Mouse (Mus musculus) C2C12 (cell line): ENCODE measurements around the gene Ror1. TPM values are rescaled to one million over a fixed set of nuclear protein-coding genes. Genes with fewer than 3 reads are reported as not detected.

ENCODE experiments used
- H3K27me3 ChIP-seq: one replicate; pipeline ENCODE4 v1.6.1; 2011; ENCODE audit not compliant: control insufficient read depth, insufficient read depth, insufficient read length
- H3K36me3 ChIP-seq: one replicate; pipeline ENCODE4 v1.6.1; 2011; ENCODE audit not compliant: control insufficient read depth, insufficient read depth
- H3K4me3 ChIP-seq: one replicate; pipeline ENCODE4 v1.5.1; 2011; ENCODE audit warnings: mild to moderate bottlenecking, control low read depth; ENCODE audit not compliant: poor library complexity, insufficient read depth, severe bottlenecking
- H3K79me2 ChIP-seq: one replicate; pipeline ENCODE4 v1.6.1; 2011; ENCODE audit not compliant: control insufficient read depth, insufficient read depth
- H3K79me3 ChIP-seq: one replicate; pipeline ENCODE4 v1.6.1; 2011; ENCODE audit warnings: low read depth, control low read depth
- H3ac ChIP-seq: one replicate; pipeline ENCODE3; 2011; ENCODE audit warnings: low read depth; ENCODE audit not compliant: control insufficient read depth, insufficient read length
- CEBPB ChIP-seq: IDR thresholded peaks from one replicate; pipeline ENCODE4 v1.6.1; 2011; ENCODE audit warnings: low read depth, mild to moderate bottlenecking, control low read depth, moderate library complexity
- CTCF ChIP-seq: IDR thresholded peaks from one replicate; pipeline ENCODE4 v1.5.1; 2011; ENCODE audit not compliant: control insufficient read depth, insufficient read depth, insufficient read length
- FOSL1 ChIP-seq: IDR thresholded peaks from one replicate; pipeline ENCODE4 v1.8.0; 2011; ENCODE audit warnings: mild to moderate bottlenecking, low read length; ENCODE audit not compliant: poor library complexity, insufficient read depth, severe bottlenecking
- MAX ChIP-seq: IDR thresholded peaks from one replicate; pipeline ENCODE4 v1.6.1; 2011; ENCODE audit warnings: mild to moderate bottlenecking, control low read depth
- MYOD1 ChIP-seq: IDR thresholded peaks from one replicate; pipeline ENCODE4 v1.6.1; 2011; ENCODE audit warnings: low read depth; ENCODE audit not compliant: control insufficient read depth, insufficient read length
- MYOG ChIP-seq: IDR thresholded peaks from one replicate; pipeline ENCODE4 v1.6.1; 2011; ENCODE audit not compliant: control insufficient read depth, insufficient read length; ENCODE audit errors: extremely low read depth
- USF1 ChIP-seq: IDR thresholded peaks from one replicate; pipeline ENCODE4 v1.6.1; 2011; ENCODE audit warnings: low read depth, mild to moderate bottlenecking, control low read depth, moderate library complexity
- polyA plus RNA-seq: library from polyadenylated mRNA; unstranded; fragments of >200 nt; fragmentation: generic; extraction: Trizol; gene quantifications from one replicate; pipeline ENCODE4 v1.2.1, GENCODE M21; 2012; ENCODE audit warnings: missing spikeins

Ror1 gene
- polyA plus RNA-seq, 1 experiment = 0.04 TPM

DNA sequence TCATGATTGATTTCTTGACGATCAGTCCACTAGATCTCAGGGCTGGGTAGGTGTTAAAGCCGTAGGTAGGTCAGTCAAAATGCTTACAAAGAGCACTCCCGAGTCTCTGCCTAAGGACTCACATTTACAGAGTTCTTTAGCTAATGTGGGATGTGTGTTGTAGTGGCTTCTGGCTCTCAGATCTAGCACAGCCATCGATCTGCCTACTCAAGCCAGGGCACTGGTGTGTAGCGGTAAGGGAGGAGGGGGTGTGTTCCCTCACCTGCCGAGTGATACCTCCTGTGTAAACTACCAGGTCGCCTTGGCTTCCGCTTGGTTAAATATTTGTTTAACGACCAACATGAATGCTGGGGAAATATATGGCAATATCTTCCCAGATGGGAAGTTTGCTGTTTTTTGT lies 12.0 kb downstream of the Ror1 start:
- Histone ChIP-seq H3K79me3 (no peaks in the 10 kb centered on the region), H3ac (no peak overlapping the region), H3K36me3 (no peaks in the 10 kb centered on the region), H3K4me3 (no peak overlapping the region), H3K27me3 (peaks cover 4% of the 10 kb centered on the region), H3K79me2 (no peaks in the 10 kb centered on the region)
- TF ChIP-seq USF1 (no peak), CEBPB (no peak), MAX (no peak), FOSL1 (no peak), MYOG (no peak), MYOD1 (no peak)

DNA sequence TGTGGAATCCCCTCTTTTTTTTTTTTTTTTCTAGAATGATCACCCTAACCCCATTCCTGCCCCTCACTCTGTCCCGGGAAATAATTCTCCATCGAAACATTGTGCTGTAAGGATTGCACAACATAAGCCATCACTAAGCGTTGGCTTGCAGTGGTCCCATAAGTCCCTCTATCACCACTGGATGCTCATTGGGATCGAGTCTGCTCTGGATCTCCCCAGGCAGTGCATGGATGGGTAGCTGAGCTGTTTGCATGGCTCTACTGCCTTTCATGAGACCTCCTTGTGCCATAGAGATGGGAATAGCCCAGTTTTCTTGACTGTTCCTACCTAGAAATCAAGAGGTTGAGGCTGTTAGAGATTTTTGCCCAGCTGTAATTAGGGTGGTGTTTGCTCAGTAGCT lies 13.0 kb downstream of the Ror1 start:
- H3K79me3 ChIP-seq = no peaks in the 10 kb centered on the region
- peaks cover 4% of the 10 kb centered on the region for H3K27me3 ChIP-seq
- no peak for TF ChIP-seq CEBPB
- no peak for TF ChIP-seq USF1
- H3K4me3 ChIP-seq = no peak overlapping the region
- no peaks in the 10 kb centered on the region for H3K79me2 ChIP-seq
- H3ac ChIP-seq = no peak overlapping the region
- no peaks in the 10 kb centered on the region for H3K36me3 ChIP-seq

DNA sequence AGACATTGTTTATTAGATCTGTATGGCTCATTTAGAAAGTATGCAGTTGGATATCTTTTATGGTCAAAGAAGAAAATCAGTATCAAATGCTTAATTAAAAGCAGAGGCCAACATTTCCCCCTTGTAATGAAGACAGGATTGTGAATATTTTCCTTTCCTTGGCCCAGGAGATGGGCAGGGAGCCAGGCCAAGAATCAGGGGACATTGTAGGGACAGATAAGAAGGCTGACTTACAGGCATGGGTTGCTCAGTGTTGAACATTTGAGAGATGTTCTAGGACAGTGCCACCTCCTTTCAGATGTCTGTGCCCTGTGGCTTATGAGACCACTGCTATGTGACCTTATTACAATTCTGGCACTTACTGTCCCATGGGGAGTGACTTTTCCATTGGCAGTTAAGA lies 18.6 kb downstream of the Ror1 start:
- Histone ChIP-seq H3K79me3 (no peaks in the 10 kb centered on the region), H3K4me3 (no peak overlapping the region), H3K27me3 (no peaks in the 10 kb centered on the region), H3K36me3 (no peaks in the 10 kb centered on the region), H3ac (no peak overlapping the region), H3K79me2 (no peaks in the 10 kb centered on the region)
- TF ChIP-seq USF1 = no peak
- TF ChIP-seq CEBPB = no peak
- TF ChIP-seq FOSL1 = no peak
- TF ChIP-seq MAX = no peak
- TF ChIP-seq MYOD1 = no peak
- no peak for TF ChIP-seq CTCF
- TF ChIP-seq MYOG = no peak

DNA sequence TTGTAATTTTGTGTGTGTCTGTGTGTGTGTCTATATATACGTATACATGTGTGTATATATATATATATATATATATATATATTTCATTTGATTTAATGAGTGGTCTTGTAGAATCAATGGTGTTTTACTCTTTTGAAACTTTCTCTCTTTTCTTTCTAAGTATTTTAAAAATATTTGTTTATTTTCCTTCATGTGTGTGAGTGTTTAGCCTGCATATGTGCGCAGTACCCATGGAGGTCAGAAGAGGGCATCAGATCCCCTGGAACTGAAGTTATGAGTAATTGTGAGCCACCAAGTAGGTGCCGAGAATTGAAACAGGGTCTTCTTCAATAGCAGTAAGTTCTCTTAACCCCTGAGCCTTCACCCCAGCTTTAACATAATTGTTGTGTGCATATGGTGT lies 20.8 kb downstream of the Ror1 start:
- Histone ChIP-seq H3K27me3 (no peaks in the 10 kb centered on the region), H3K79me2 (no peaks in the 10 kb centered on the region), H3ac (no peak overlapping the region), H3K36me3 (no peaks in the 10 kb centered on the region), H3K79me3 (no peaks in the 10 kb centered on the region), H3K4me3 (no peak overlapping the region)
- TF ChIP-seq CTCF (no peak), FOSL1 (no peak), USF1 (no peak), MYOD1 (no peak), MAX (no peak), MYOG (no peak), CEBPB (no peak)

DNA sequence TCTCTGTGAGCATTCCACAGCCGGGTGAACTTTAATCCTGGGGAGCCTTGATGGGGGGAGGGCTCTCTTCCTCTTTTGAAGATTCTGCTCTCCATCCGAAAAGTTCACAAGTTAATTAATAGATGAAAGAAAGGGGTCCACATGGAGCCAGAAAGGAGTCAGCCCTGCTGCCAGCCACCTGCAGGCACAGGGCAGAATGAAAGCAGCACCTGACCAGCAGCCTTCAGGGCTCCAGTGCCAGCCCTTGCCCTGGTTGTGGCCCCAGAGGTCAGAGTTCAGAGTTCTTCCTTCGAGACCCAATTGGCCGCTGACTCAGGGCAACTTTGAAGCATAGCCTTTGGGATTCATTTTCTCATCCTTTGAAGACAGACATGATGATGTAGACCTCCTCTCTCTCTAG lies 23.1 kb downstream of the Ror1 start:
- no peak overlapping the region for H3K4me3 ChIP-seq
- H3K79me3 ChIP-seq = no peaks in the 10 kb centered on the region
- H3ac ChIP-seq = no peak overlapping the region
- TF ChIP-seq MYOG = no peak
- no peak for TF ChIP-seq MYOD1
- no peak for TF ChIP-seq CEBPB
- TF ChIP-seq CTCF = no peak
- H3K27me3 ChIP-seq = no peaks in the 10 kb centered on the region
- no peaks in the 10 kb centered on the region for H3K79me2 ChIP-seq
- no peaks in the 10 kb centered on the region for H3K36me3 ChIP-seq

DNA sequence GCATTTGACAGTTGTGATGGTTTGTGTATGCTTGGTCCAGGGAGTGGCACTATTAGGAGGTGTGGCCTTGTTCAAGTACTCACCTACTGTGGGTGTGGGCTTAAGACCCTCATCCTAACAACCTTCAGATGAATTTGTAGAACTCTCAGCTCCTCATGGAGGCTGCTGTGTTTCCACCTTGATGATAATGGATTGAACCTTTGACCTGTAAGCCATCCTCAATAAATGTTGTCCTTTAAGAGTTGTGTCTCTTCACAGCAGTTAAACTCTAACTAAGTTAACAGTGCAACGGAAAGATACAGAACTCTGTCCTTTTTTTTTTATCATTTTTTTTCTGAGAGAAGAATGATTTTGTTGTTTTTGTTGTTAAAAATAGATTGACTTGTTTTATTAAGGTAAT lies 23.8 kb downstream of the Ror1 start:
- no peaks in the 10 kb centered on the region for H3K27me3 ChIP-seq
- TF ChIP-seq MYOG (no peak), MYOD1 (no peak), MAX (no peak), CTCF (no peak), CEBPB (no peak), FOSL1 (no peak), USF1 (no peak)

More for the DNA sequence above, 23.8 kb downstream of the Ror1 start:
- Histone ChIP-seq H3ac (no peak overlapping the region), H3K79me2 (no peaks in the 10 kb centered on the region), H3K36me3 (no peaks in the 10 kb centered on the region), H3K4me3 (no peak overlapping the region), H3K79me3 (no peaks in the 10 kb centered on the region)
